Mouse (Mus musculus) heart, postnatal 10 days (tissue): Measurements from ENCODE around the gene Tfap4. TPM values are rescaled to one million over a fixed set of nuclear protein-coding genes. Genes with fewer than 3 reads are reported as not detected.

Experiments
- DNase-seq, 2 experiments: peaks; one replicate each; pipeline ENCODE4 v3.0.0; 2021
- intact Hi-C: fragments of 180-260 bp; cut with DNase I; formaldehyde crosslinking; loops from one replicate; pipeline ENCODE4 v1.15.1; 2025
- total RNA-seq, 2 experiments: library from RNA; stranded (reverse); gene quantifications; 2 replicates each; pipeline ENCODE4 v1.2.3; 2021

Gene Tfap4
- total RNA-seq, 2 experiments from 2014 or later = 4.1 to 4.3 TPM

- peak; percentile 93 for DNase-seq
These were observed 1.2 kb downstream of the Tfap4 start for GRCm38 (mm10) chr16:4558384-4558979.

GRCm38 (mm10) chr16:4557949-4558348 is 1.7 kb downstream of the Tfap4 start:
- peak; percentile 63 to 67 for DNase-seq
- intact Hi-C loops = no loop called here

More at GRCm38 (mm10) chr16:4558384-4558979, 1.2 kb downstream of the Tfap4 start:
- intact Hi-C loops = no loop called here

- intact Hi-C loops = no loop called here
These were observed 2.6 kb downstream of the Tfap4 start for GRCm38 (mm10) chr16:4557085-4557484.

GRCm38 (mm10) chr16:4555555-4555954 is 4.1 kb downstream of the Tfap4 start:
- intact Hi-C loops = no loop called here
- DNase-seq = no peak

More at GRCm38 (mm10) chr16:4557085-4557484, 2.6 kb downstream of the Tfap4 start:
- DNase-seq = no peak

- intact Hi-C loops = no loop called here
- peak; percentile 41 to 53 for DNase-seq
These were observed 6.7 kb downstream of the Tfap4 start for GRCm38 (mm10) chr16:4552829-4553550.

- intact Hi-C loops = loop anchor here (1.0 kb wide), 1 partner anchor 55 kb away; no protein-coding TSS in a partner anchor
- DNase-seq = no peak
These were observed 7.8 kb downstream of the Tfap4 start for GRCm38 (mm10) chr16:4551885-4552284.

GRCm38 (mm10) chr16:4551056-4551455 is 8.6 kb downstream of the Tfap4 start:
- DNase-seq = peak; percentile 72 to 81
- intact Hi-C loops = loop anchor here (1.0 kb wide), 1 partner anchor 56 kb away; no protein-coding TSS in a partner anchor

- DNase-seq = no peak
- intact Hi-C loops = no loop called here
These were observed 10.5 kb downstream of the Tfap4 start for GRCm38 (mm10) chr16:4548953-4549688.

- intact Hi-C loops = no loop called here
- DNase-seq = no peak
These were observed 12.0 kb downstream of the Tfap4 start for GRCm38 (mm10) chr16:4547611-4548010.

GRCm38 (mm10) chr16:4546838-4547237 is 12.8 kb downstream of the Tfap4 start:
- intact Hi-C loops = no loop called here
- DNase-seq = no peak

GRCm38 (mm10) chr16:4544845-4545244 is 14.8 kb downstream of the Tfap4 start:
- intact Hi-C loops = loop anchor here (5.0 kb wide), 1 partner anchor 123 kb away; the partner anchor contains the start of gene Adcy9
- DNase-seq = no peak

- intact Hi-C loops = loop anchor here (5.0 kb wide), 1 partner anchor 121 kb away; the partner anchor contains the start of gene Adcy9
- no peak for DNase-seq
These were observed 16.4 kb downstream of the Tfap4 start for GRCm38 (mm10) chr16:4543266-4543665.

- intact Hi-C loops = loop anchor here (1.0 to 5.0 kb wide), 3 partner anchors 53 to 227 kb away; partner anchors contain the start of gene Adcy9
- no peak for DNase-seq
These were observed 17.3 kb downstream of the Tfap4 start for GRCm38 (mm10) chr16:4542236-4542774.

- peak; percentile 100 for DNase-seq
- intact Hi-C loops = loop anchor here (1.0 to 5.0 kb wide), 3 partner anchors 52 to 226 kb away; partner anchors contain the start of gene Adcy9
These were observed 18.0 kb downstream of the Tfap4 start, which contains the start of gene Srl for GRCm38 (mm10) chr16:4541501-4542198. TSS of gene Srl (minus strand) at chr16:4541816.

- intact Hi-C loops = loop anchor here (5.0 kb wide), 1 partner anchor 119 kb away; the partner anchor contains the start of gene Adcy9
- no peak for DNase-seq
These were observed 18.6 kb downstream of the Tfap4 start for GRCm38 (mm10) chr16:4541033-4541432.

GRCm38 (mm10) chr16:4540064-4540775 is 19.4 kb downstream of the Tfap4 start:
- DNase-seq = no peak
- intact Hi-C loops = loop anchor here (5.0 kb wide), 1 partner anchor 118 kb away; the partner anchor contains the start of gene Adcy9

- intact Hi-C loops = no loop called here
- no peak for DNase-seq
These were observed 20.1 kb downstream of the Tfap4 start for GRCm38 (mm10) chr16:4539521-4539920.

GRCm38 (mm10) chr16:4537616-4538358 is 21.9 kb downstream of the Tfap4 start:
- DNase-seq = no peak
- intact Hi-C loops = no loop called here
